Mouse (Mus musculus) liver, embryonic 14.5 days (tissue): ENCODE data around the gene Hoxa7. TPM values are rescaled to one million over a fixed set of nuclear protein-coding genes. Genes with fewer than 3 reads are reported as not detected.

Experiments used
- ATAC-seq: fragments of 200-750 bp; cut with Nextera tagmentation; 2 replicates; pipeline ENCODE4 v1.8.0; 2017; ENCODE audit warnings: moderate number of reproducible peaks, mild to moderate bottlenecking, moderate library complexity; ENCODE audit not compliant: insufficient read depth
- DNase-seq, 3 experiments: peaks; one replicate each; pipeline ENCODE4 v3.0.0-alpha.2; 2012 to 2013; ENCODE audit warnings: low read depth in 3 of 3, low spot score in 3 of 3
- H3K27ac ChIP-seq: fragments of 300-500 bp; sonication (generic); 2 replicates; pipeline ENCODE4 v1.5.1; 2014; ENCODE audit warnings: moderate library complexity, mild to moderate bottlenecking, control low read depth, inconsistent platforms
- H3K27me3 ChIP-seq: fragments of 300-500 bp; sonication (generic); 2 replicates; pipeline ENCODE4 v1.6.1; 2014; ENCODE audit warnings: mild to moderate bottlenecking, low read length, moderate library complexity; ENCODE audit not compliant: control insufficient read depth, insufficient read depth
- H3K36me3 ChIP-seq: fragments of 300-500 bp; sonication (generic); replicated peaks from 2 replicates; pipeline ENCODE4 v1.6.1; 2014; ENCODE audit warnings: low read depth; ENCODE audit not compliant: control insufficient read depth, insufficient read depth
- H3K4me1 ChIP-seq, 2 experiments: fragments of 200-500 bp in 1 of 2; fragments of 300-500 bp in 1 of 2; sonication (generic) in 1 of 2; replicated peaks; 2 replicates each; pipeline ENCODE4 v1.6.1; 2012 to 2014; ENCODE audit warnings: antibody characterized with exemption in 1 of 2, inconsistent platforms in 1 of 2, low read length in 1 of 2; ENCODE audit not compliant: control insufficient read depth in 2 of 2, insufficient read depth in 2 of 2
- H3K4me2 ChIP-seq: fragments of 300-500 bp; sonication (generic); 2 replicates; pipeline ENCODE4 v1.6.1; 2014; ENCODE audit warnings: low read depth, mild to moderate bottlenecking, control low read depth, moderate library complexity
- H3K4me3 ChIP-seq, 2 experiments: fragments of 200-500 bp in 1 of 2; fragments of 300-500 bp in 1 of 2; sonication (generic) in 1 of 2; 2 replicates each; pipeline ENCODE4 v1.5.1; 2012 to 2014; ENCODE audit warnings: low read depth in 2 of 2, low read length in 2 of 2, mild to moderate bottlenecking in 2 of 2, control low read depth in 1 of 2, inconsistent platforms in 1 of 2, moderate library complexity in 1 of 2; ENCODE audit not compliant: insufficient read depth in 1 of 2
- H3K9ac ChIP-seq: fragments of 300-500 bp; sonication (generic); replicated peaks from 2 replicates; pipeline ENCODE4 v1.6.1; 2014; ENCODE audit warnings: mild to moderate bottlenecking, control low read depth, moderate library complexity
- H3K9me3 ChIP-seq: fragments of 300-500 bp; sonication (generic); 2 replicates; pipeline ENCODE4 v1.6.1; 2016; ENCODE audit warnings: low read length, mixed read lengths; ENCODE audit not compliant: control insufficient read depth
- CTCF ChIP-seq: IDR thresholded peaks from 2 replicates; pipeline ENCODE4 v1.5.1; 2016; ENCODE audit warnings: antibody characterized with exemption, low read depth, control low read depth
- EP300 ChIP-seq: IDR thresholded peaks from 2 replicates; pipeline ENCODE4 v1.6.1; 2016; ENCODE audit warnings: antibody characterized with exemption, low read depth
- WGBS: fragments of 180-500 bp; shearing (Covaris S2); extraction: QIAGEN DNeasy Blood & Tissue Kit; methylation state at CpG from one replicate; pipeline ENCODE4 v1.1.7; 2014; ENCODE audit not compliant: insufficient replicate concordance; 5-methylcytosine and 5-hydroxymethylcytosine counted together
- polyA plus RNA-seq, 2 experiments: library from polyadenylated mRNA; depleted of rRNA in 1 of 2; stranded (reverse) in 1 of 2; unstranded in 1 of 2; fragments of >200 nt; fragmentation: Nextera tagmentation in 1 of 2; extraction: Ambion mirVana in 1 of 2; gene quantifications; 2 replicates each; pipeline versions ENCODE4 v1.2.1 to v1.2.3; 2012 to 2014

Gene Hoxa7
- polyA plus RNA-seq, 2 experiments: 0.23 to 0.26 TPM

- Histone ChIP-seq H3K27me3 (peaks cover 100% of the 10 kb centered on the region), H3K36me3 (no peaks in the 10 kb centered on the region), H3K4me1 (no peaks in the 10 kb centered on the region), H3K9ac (no peak within 1 kb of the TSS), H3K9me3 (no peaks in the 10 kb centered on the region), H3K4me2 (no peak within 1 kb of the TSS), H3K4me3 (no peak within 1 kb of the TSS), H3K27ac (no peak within 1 kb of the TSS)
- WGBS: 2% methylated on average over 35 of the region's 35 CpGs
- TF ChIP-seq CTCF: peak; percentile 79
- no peak for TF ChIP-seq EP300
- peak in 2 of 3 experiments; percentile 12 to 22 for DNase-seq
- ATAC-seq: no peak
Measured at GRCm38 (mm10) chr6:52240389-52241000, 18.8 kb upstream of the Hoxa7 start, which contains the start of gene Hoxa10. Hoxa10 (minus strand) TSS chr6:52240854.

GRCm38 (mm10) chr6:52239625-52240388 is 18.2 kb upstream of the Hoxa7 start:
- H3K4me1 ChIP-seq: no peaks in the 10 kb centered on the region
- ATAC-seq: no peak
- no peak for DNase-seq
- H3K27me3 ChIP-seq: peaks cover 100% of the 10 kb centered on the region
- H3K9me3 ChIP-seq: no peaks in the 10 kb centered on the region
- no peak overlapping the region for H3K4me2 ChIP-seq
- no peak overlapping the region for H3K4me3 ChIP-seq
- 2% methylated on average over 30 of the region's 30 CpGs for WGBS
- no peak overlapping the region for H3K27ac ChIP-seq
- H3K9ac ChIP-seq: no peak overlapping the region
- TF ChIP-seq EP300 (no peak), CTCF (no peak)
- no peaks in the 10 kb centered on the region for H3K36me3 ChIP-seq

GRCm38 (mm10) chr6:52238976-52239375 is 17.3 kb upstream of the Hoxa7 start:
- Histone ChIP-seq H3K27ac (no peak overlapping the region), H3K9me3 (no peaks in the 10 kb centered on the region), H3K27me3 (peaks cover 100% of the 10 kb centered on the region), H3K36me3 (no peaks in the 10 kb centered on the region), H3K9ac (no peak overlapping the region), H3K4me1 (no peaks in the 10 kb centered on the region), H3K4me3 (no peak overlapping the region), H3K4me2 (no peak overlapping the region)
- ATAC-seq: no peak
- no peak for TF ChIP-seq CTCF
- TF ChIP-seq EP300: no peak
- WGBS: 5% methylated on average over 7 of the region's 7 CpGs
- no peak for DNase-seq

DNA sequence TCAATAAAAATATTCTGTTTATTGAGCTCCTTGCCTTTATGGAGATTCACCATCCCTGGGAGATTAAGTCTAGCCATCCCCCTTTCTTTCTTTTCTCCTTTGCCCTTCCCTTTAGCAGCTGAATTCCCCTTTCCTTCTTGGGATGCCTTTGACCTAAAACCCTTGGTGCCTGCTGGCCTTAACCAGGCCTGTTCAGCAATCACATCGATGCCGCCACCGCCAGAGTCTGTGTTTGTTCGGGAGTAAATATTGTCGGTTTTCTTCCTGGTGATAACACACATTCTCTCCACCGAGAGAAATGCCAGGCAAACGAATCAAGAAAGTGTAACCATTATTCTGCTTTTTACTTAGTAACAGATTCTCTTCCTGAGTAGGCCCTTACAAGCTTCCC is 16.5 kb upstream of the Hoxa7 start:
- no peak overlapping the region for H3K27ac ChIP-seq
- WGBS: 8% methylated on average over 7 of the region's 7 CpGs
- ATAC-seq (no peak), DNase-seq (no peak)
- no peak overlapping the region for H3K4me3 ChIP-seq
- TF ChIP-seq EP300: no peak
- no peak for TF ChIP-seq CTCF
- no peaks in the 10 kb centered on the region for H3K9me3 ChIP-seq
- peaks cover 100% of the 10 kb centered on the region for H3K27me3 ChIP-seq
- no peak overlapping the region for H3K9ac ChIP-seq
- H3K36me3 ChIP-seq: no peaks in the 10 kb centered on the region
- H3K4me1 ChIP-seq: no peaks in the 10 kb centered on the region
- H3K4me2 ChIP-seq: no peak overlapping the region

DNA sequence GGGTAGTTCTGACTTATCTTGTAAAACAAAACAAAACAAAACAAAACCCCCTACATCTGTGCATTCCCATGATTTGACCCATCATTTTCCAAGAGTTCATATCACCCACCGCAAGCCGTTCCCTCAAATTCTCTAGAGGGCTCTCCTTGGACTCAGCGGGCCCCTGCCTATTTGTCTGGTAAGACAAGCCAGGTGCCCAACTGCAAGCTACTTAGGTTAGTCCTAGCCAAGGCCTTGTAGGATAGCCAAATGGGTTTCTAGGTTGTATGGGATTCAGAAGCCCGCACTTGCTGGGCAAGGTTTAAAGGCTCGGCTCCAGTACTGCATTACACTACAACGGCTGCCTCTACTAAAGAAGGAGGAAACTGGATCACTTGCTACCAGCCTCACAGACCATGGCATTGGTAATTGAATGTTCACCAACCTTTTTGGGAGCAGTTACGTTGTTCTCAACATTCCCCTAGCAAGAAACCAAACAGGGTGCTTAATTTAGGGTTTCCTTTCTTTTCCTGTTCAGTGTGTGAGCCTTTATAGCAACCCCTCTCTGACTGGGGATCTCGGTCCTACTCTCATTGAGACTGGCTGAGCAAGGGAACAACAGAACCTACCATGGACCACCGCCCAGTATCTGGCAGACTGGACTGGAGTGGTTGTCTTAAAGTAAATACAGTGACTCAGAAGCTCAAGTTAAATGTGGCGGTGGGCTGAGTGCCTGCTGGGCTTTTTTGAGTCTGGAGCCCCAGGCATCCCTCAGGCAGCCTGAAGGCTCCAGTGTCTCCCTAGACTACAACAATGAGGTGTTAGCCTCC is 15.9 kb upstream of the Hoxa7 start:
- TF ChIP-seq CTCF: no peak
- no peak for TF ChIP-seq EP300
- 13% methylated on average over 10 of the region's 10 CpGs for WGBS
- H3K27me3 ChIP-seq: peaks cover 100% of the 10 kb centered on the region
- DNase-seq (no peak), ATAC-seq (no peak)
- H3K27ac ChIP-seq: no peak overlapping the region
- H3K9ac ChIP-seq: no peak overlapping the region
- H3K4me1 ChIP-seq: no peaks in the 10 kb centered on the region
- no peak overlapping the region for H3K4me2 ChIP-seq
- H3K4me3 ChIP-seq: no peak overlapping the region
- H3K9me3 ChIP-seq: no peaks in the 10 kb centered on the region
- no peaks in the 10 kb centered on the region for H3K36me3 ChIP-seq
